Mouse (Mus musculus): ENCODE data around the gene Grap. TPM values are rescaled to one million over a fixed set of nuclear protein-coding genes. Genes with fewer than 3 reads are reported as not detected.

Gene Grap
- total and polyA plus RNA-seq, 2 experiments from 2014 or later = 5.6 to 6.9 TPM

DNA sequence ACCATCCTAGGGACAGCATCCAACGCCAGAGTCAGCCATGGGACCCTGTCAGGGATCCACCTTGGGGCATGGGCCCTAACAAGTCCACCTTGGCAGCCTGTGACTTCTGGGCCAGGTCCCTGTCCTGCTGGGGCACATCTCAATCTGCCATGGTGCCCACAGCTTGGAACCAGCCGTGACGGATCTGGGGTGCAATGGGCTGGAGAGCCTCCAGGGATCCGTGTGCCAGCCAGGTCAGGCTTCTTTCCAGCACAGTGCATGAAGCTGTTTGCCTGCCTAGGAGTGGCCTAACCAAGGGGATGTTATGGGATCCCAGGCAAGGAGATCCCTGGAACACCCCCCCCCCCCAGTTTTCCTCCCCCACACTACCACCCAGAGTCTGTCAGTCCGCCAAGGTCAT, 39.9 kb downstream of the Grap start:
- H3K9ac ChIP-seq = no peak overlapping the region
- H3K27me3 ChIP-seq (ENCODE audit: insufficient read depth, low read length) = no peaks in the 10 kb centered on the region
- WGBS = 80% methylated on average over 5 of the region's 5 CpGs
- no peaks in the 10 kb centered on the region for H3K4me1 ChIP-seq (ENCODE audit: insufficient read depth)
- no peak for DNase-seq
- ATAC-seq = no peak
- no peaks in the 10 kb centered on the region for H3K36me3 ChIP-seq (ENCODE audit: insufficient read depth)
- no peak overlapping the region for H3K4me3 ChIP-seq (ENCODE audit: low read depth, low read length)
- H3K4me2 ChIP-seq (ENCODE audit: low read depth) = no peak overlapping the region
- no peak overlapping the region for H3K27ac ChIP-seq (ENCODE audit: low read depth, low read length)
- H3K9me3 ChIP-seq (ENCODE audit: low read length) = no peaks in the 10 kb centered on the region
- no peak for TF ChIP-seq CTCF (IDR thresholded peaks at IDR 0.05; ENCODE audit: low read depth)

DNA sequence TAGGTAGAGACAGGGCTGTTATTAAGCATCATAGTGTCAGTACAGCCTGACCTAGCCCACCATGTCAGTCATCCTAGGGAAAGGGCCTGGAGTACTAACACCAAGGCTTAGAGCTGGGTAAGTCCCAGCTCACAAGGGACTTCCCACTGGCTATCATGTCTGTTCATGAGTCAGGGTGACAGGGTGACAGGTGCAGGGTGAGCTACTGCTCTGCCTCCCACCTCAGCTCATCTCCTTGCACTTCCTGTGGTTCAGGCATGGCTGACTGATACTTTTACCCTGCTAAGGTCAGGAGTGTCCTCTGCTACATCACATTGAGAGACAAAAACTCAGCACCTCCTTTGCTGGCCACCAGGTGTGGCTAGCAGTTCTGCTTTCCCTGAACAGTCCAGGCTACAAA, 45.8 kb downstream of the Grap start:
- no peaks in the 10 kb centered on the region for H3K27me3 ChIP-seq (ENCODE audit: insufficient read depth, low read length)
- H3K9ac ChIP-seq = no peak overlapping the region
- no peak overlapping the region for H3K4me2 ChIP-seq (ENCODE audit: low read depth)
- H3K4me3 ChIP-seq (ENCODE audit: low read depth, low read length) = no peak overlapping the region
- H3K9me3 ChIP-seq (ENCODE audit: low read length) = no peaks in the 10 kb centered on the region
- no peaks in the 10 kb centered on the region for H3K36me3 ChIP-seq (ENCODE audit: insufficient read depth)
- DNase-seq (no peak), ATAC-seq (no peak)
- TF ChIP-seq CTCF (IDR thresholded peaks at IDR 0.05; ENCODE audit: low read depth) = no peak
- H3K4me1 ChIP-seq (ENCODE audit: insufficient read depth) = no peaks in the 10 kb centered on the region
- no peak overlapping the region for H3K27ac ChIP-seq (ENCODE audit: low read depth, low read length)

DNA sequence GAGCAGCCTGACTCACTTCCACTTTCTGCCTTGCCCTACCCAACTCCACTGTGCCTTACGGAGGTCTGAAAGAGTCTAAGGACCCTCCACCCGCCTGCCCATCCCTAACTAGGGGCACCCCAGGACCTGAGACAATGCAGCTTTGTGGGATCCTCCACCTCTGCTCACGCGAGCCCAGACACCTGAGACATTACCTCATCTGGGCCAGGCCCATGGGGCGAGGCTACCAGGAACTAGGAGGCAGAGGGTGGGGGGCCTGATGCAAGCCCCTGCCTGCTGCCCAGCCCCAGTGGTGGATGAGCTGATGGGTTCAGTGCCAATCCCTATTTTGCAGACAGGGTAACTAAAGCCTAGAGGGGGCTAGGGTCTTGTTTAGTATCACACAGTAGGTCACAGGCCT, 46.4 kb downstream of the Grap start:
- Histone ChIP-seq H3K9me3 (ENCODE audit: low read length) (no peaks in the 10 kb centered on the region), H3K9ac (no peak overlapping the region), H3K36me3 (ENCODE audit: insufficient read depth) (no peaks in the 10 kb centered on the region), H3K27ac (ENCODE audit: low read depth, low read length) (no peak overlapping the region), H3K4me2 (ENCODE audit: low read depth) (no peak overlapping the region), H3K4me3 (ENCODE audit: low read depth, low read length) (no peak overlapping the region), H3K4me1 (ENCODE audit: insufficient read depth) (no peaks in the 10 kb centered on the region), H3K27me3 (ENCODE audit: insufficient read depth, low read length) (no peaks in the 10 kb centered on the region)
- WGBS = 82% methylated on average over 5 of the region's 5 CpGs
- DNase-seq = no peak
- TF ChIP-seq CTCF (IDR thresholded peaks at IDR 0.05; ENCODE audit: low read depth) = no peak
- ATAC-seq = no peak

- Histone ChIP-seq H3K4me1 (ENCODE audit: insufficient read depth) (no peaks in the 10 kb centered on the region), H3K27me3 (ENCODE audit: insufficient read depth, low read length) (no peaks in the 10 kb centered on the region), H3K36me3 (ENCODE audit: insufficient read depth) (no peaks in the 10 kb centered on the region), H3K9ac (no peak overlapping the region), H3K27ac (ENCODE audit: low read depth, low read length) (no peak overlapping the region), H3K4me3 (ENCODE audit: low read depth, low read length) (no peak overlapping the region), H3K4me2 (ENCODE audit: low read depth) (no peak overlapping the region), H3K9me3 (ENCODE audit: low read length) (no peaks in the 10 kb centered on the region)
- WGBS = 39% methylated on average over 4 of the region's 4 CpGs
- no peak for ATAC-seq
- no peak for DNase-seq
- no peak for TF ChIP-seq CTCF (IDR thresholded peaks at IDR 0.05; ENCODE audit: low read depth)
These were observed 46.9 kb downstream of the Grap start for GRCm38 (mm10) chr11:61699933-61700332.

GRCm38 (mm10) chr11:61701696-61702095, 48.6 kb downstream of the Grap start:
- H3K27ac ChIP-seq (ENCODE audit: low read depth, low read length) = no peak overlapping the region
- no peaks in the 10 kb centered on the region for H3K9me3 ChIP-seq (ENCODE audit: low read length)
- no peak for DNase-seq
- no peak overlapping the region for H3K4me2 ChIP-seq (ENCODE audit: low read depth)
- H3K36me3 ChIP-seq (ENCODE audit: insufficient read depth) = no peaks in the 10 kb centered on the region
- 43% methylated on average over 5 of the region's 5 CpGs for WGBS
- no peaks in the 10 kb centered on the region for H3K27me3 ChIP-seq (ENCODE audit: insufficient read depth, low read length)
- H3K9ac ChIP-seq = no peak overlapping the region
- ATAC-seq = no peak
- H3K4me3 ChIP-seq (ENCODE audit: low read depth, low read length) = no peak overlapping the region
- H3K4me1 ChIP-seq (ENCODE audit: insufficient read depth) = no peaks in the 10 kb centered on the region
- TF ChIP-seq CTCF (IDR thresholded peaks at IDR 0.05; ENCODE audit: low read depth) = no peak

- Histone ChIP-seq H3K4me1 (ENCODE audit: insufficient read depth) (no peaks in the 10 kb centered on the region), H3K4me2 (ENCODE audit: low read depth) (no peak overlapping the region), H3K4me3 (ENCODE audit: low read depth, low read length) (no peak overlapping the region), H3K27ac (ENCODE audit: low read depth, low read length) (no peak overlapping the region), H3K9ac (no peak overlapping the region), H3K36me3 (ENCODE audit: insufficient read depth) (no peaks in the 10 kb centered on the region), H3K27me3 (ENCODE audit: insufficient read depth, low read length) (no peaks in the 10 kb centered on the region), H3K9me3 (ENCODE audit: low read length) (no peaks in the 10 kb centered on the region)
- DNase-seq = no peak
- no peak for TF ChIP-seq CTCF (IDR thresholded peaks at IDR 0.05; ENCODE audit: low read depth)
- 86% methylated on average over 5 of the region's 5 CpGs for WGBS
- ATAC-seq = no peak
These were observed 49.4 kb downstream of the Grap start for GRCm38 (mm10) chr11:61702494-61702893.

DNA sequence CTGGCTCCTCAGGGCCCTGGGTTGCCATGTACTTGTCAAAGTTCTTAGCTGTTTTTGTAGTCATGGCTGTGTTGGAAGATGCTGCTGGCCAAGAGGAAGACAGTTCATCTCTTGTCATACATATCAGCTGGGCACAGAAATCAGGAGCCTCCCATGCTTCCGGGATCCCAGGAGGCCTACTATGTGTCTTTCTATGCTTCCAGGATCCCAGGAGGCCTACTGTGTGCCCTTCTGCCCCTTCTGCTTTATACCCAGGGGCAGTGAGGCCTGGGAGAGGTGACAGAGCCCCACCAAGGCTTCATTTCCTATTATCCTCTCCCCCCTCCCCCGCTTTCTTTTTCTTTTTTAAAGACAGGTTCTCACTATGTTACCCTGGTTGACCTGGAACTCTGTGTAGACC, 52.5 kb downstream of the Grap start:
- H3K9ac ChIP-seq = no peak overlapping the region
- no peak overlapping the region for H3K27ac ChIP-seq (ENCODE audit: low read depth, low read length)
- no peaks in the 10 kb centered on the region for H3K4me1 ChIP-seq (ENCODE audit: insufficient read depth)
- ATAC-seq (no peak), DNase-seq (no peak)
- no peak overlapping the region for H3K4me3 ChIP-seq (ENCODE audit: low read depth, low read length)
- H3K4me2 ChIP-seq (ENCODE audit: low read depth) = no peak overlapping the region
- 98% methylated on average over 2 of the region's 2 CpGs for WGBS
- no peaks in the 10 kb centered on the region for H3K36me3 ChIP-seq (ENCODE audit: insufficient read depth)
- TF ChIP-seq CTCF (IDR thresholded peaks at IDR 0.05; ENCODE audit: low read depth) = no peak
- H3K9me3 ChIP-seq (ENCODE audit: low read length) = no peaks in the 10 kb centered on the region
- H3K27me3 ChIP-seq (ENCODE audit: insufficient read depth, low read length) = no peaks in the 10 kb centered on the region

GRCm38 (mm10) chr11:61706232-61706631, 53.2 kb downstream of the Grap start:
- Histone ChIP-seq H3K27me3 (ENCODE audit: insufficient read depth, low read length) (no peaks in the 10 kb centered on the region), H3K36me3 (ENCODE audit: insufficient read depth) (no peaks in the 10 kb centered on the region), H3K27ac (ENCODE audit: low read depth, low read length) (no peak overlapping the region), H3K9ac (no peak overlapping the region), H3K4me2 (ENCODE audit: low read depth) (no peak overlapping the region), H3K9me3 (ENCODE audit: low read length) (no peaks in the 10 kb centered on the region), H3K4me1 (ENCODE audit: insufficient read depth) (no peaks in the 10 kb centered on the region), H3K4me3 (ENCODE audit: low read depth, low read length) (no peak overlapping the region)
- TF ChIP-seq CTCF (IDR thresholded peaks at IDR 0.05; ENCODE audit: low read depth) = no peak
- 63% methylated on average over 4 of the region's 4 CpGs for WGBS
- ATAC-seq = no peak
- no peak for DNase-seq
